ENCODE assay signal across 9 mouse cellular contexts in genomic region chr13:118350257-118350656, GRCm38 (mm10). TPM values are rescaled to one million over a fixed set of nuclear protein-coding genes. Genes with fewer than 3 reads are reported as not detected.
A peak's percentile ranks its signal among the peaks of the same experiment; 100 is the strongest.
DNase-seq lines count a peak whose midpoint lies in the region; ATAC-seq and TF ChIP-seq lines count a peak whose summit lies in the region.
"Had no signal": no experiment of that assay in that cellular context is flagged by ENCODE, and none has a peak within 500 bp of the region (broad histone marks: within the 10 kb centered on the region; RNA-seq: fewer than 3 reads in every experiment).

No protein-coding gene starts in this region.

- 17% methylated on average over 10 of the region's 10 CpGs for WGBS in lung, postnatal 0 days

- no peaks in the 10 kb centered on the region for H3K9me3 ChIP-seq in lung, postnatal 0 days (ENCODE audit: low read length)
- H3K9me3 ChIP-seq: limb, embryonic 13.5 days had no signal

- H3K27me3 ChIP-seq in lung, postnatal 0 days (replicated peaks; ENCODE audit: insufficient read depth, low read length) = no peaks in the 10 kb centered on the region
- H3K27me3 ChIP-seq: limb, embryonic 13.5 days had no signal

- TF ChIP-seq CTCF in gastrocnemius, adult 2 months (IDR thresholded peaks at IDR 0.05) = peak; percentile 85
- TF ChIP-seq CTCF in lung, postnatal 0 days (IDR thresholded peaks at IDR 0.05) = peak; percentile 75

- peak overlapping the region; percentile 52 for H3K4me3 ChIP-seq in gastrocnemius, adult 2 months
- no peak overlapping the region for H3K4me3 ChIP-seq in lung, postnatal 0 days (ENCODE audit: low read depth, low read length)
- H3K4me3 ChIP-seq: limb, embryonic 13.5 days had no signal

- no peak overlapping the region for H3K27ac ChIP-seq in gastrocnemius, adult 2 months
- no peak overlapping the region for H3K27ac ChIP-seq in lung, postnatal 0 days (ENCODE audit: low read length)
- H3K27ac ChIP-seq: limb, embryonic 13.5 days had no signal

- ATAC-seq in lung, postnatal 0 days = no peak

- no peak for TF ChIP-seq EP300 in lung, postnatal 0 days (IDR thresholded peaks at IDR 0.05)

- no peak overlapping the region for H3K9ac ChIP-seq in lung, postnatal 0 days (replicated peaks; ENCODE audit: low read depth)
- H3K9ac ChIP-seq: limb, embryonic 13.5 days had no signal

- no peaks in the 10 kb centered on the region for H3K36me3 ChIP-seq in lung, postnatal 0 days (ENCODE audit: insufficient read depth, low read length)
- H3K36me3 ChIP-seq: limb, embryonic 13.5 days had no signal

- intact Hi-C loops in gastrocnemius, adult 2 months (cut with DNase I) = no loop called here

- no peak overlapping the region for H3K4me2 ChIP-seq in lung, postnatal 0 days (replicated peaks; ENCODE audit: low read depth, low read length)
- H3K4me2 ChIP-seq: limb, embryonic 13.5 days had no signal

- DNase-seq in gastrocnemius, adult 2 months = no peak
- no peak for DNase-seq in gastrocnemius, postnatal 10 days
- peak; percentile 76 for DNase-seq in lung, postnatal 0 days (ENCODE audit: low spot score)
- DNase-seq in lung, adult 18-20 months = no peak
- peak; percentile 18 for DNase-seq in c-Kit-positive CD71-negative TER-119-negative erythroid progenitor cells, embryonic 14.5 days (ENCODE audit: low read depth)
- peak; percentile 29 for DNase-seq in naive thymus-derived CD4-positive, alpha-beta T cell, adult 2 months (ENCODE audit: low read depth)
- no peak for DNase-seq in gastrocnemius, postnatal 25 days
- DNase-seq in kidney, adult 8-10 months = no peak

- no peaks in the 10 kb centered on the region for H3K4me1 ChIP-seq in lung, postnatal 0 days (ENCODE audit: insufficient read depth, low read depth, low read length)
- H3K4me1 ChIP-seq: limb, embryonic 13.5 days had no signal

RNA-seq across cellular contexts. Expression of gene B430218F22Rik, which starts 36.2 kb away (rescaled TPM):
- not detected for total RNA-seq in gastrocnemius, adult 2 months (2021)
- total RNA-seq in gastrocnemius, postnatal 10 days (2021) = not detected
- polyA plus RNA-seq in lung, postnatal 0 days (2015; fragmentation: Nextera tagmentation; extraction: Ambion mirVana) = 0.41 and 1.1 TPM in 2 replicates
- total RNA-seq in gastrocnemius, postnatal 25 days (2021) = under 1 TPM in 1 of 2 experiments, not detected in 1; 0.19 TPM

RNA-seq across cellular contexts. Expression of gene Mrps30, which starts 36.8 kb away (rescaled TPM):
- 10 to 100 TPM; 16.0 to 16.8 TPM for total RNA-seq in gastrocnemius, adult 2 months (2021)
- total RNA-seq in gastrocnemius, postnatal 10 days (2021) = 10 to 100 TPM; 17.4 to 18.6 TPM
- polyA plus RNA-seq in lung, postnatal 0 days (2015; fragmentation: Nextera tagmentation; extraction: Ambion mirVana) = 20.8 and 21.9 TPM in 2 replicates
- total RNA-seq in gastrocnemius, postnatal 25 days (2021) = 10 to 100 TPM; 16.2 to 18.0 TPM

Comparison
In these comparisons a context has a peak if more than half of its experiments do, and no peak if none do; other contexts are left out.
1. DNase-seq: peak in lung, postnatal 0 days (single experiment), c-Kit-positive CD71-negative TER-119-negative erythroid progenitor cells, embryonic 14.5 days (single experiment) and naive thymus-derived CD4-positive, alpha-beta T cell, adult 2 months (single experiment); none in gastrocnemius, adult 2 months (single experiment), gastrocnemius, postnatal 10 days (single experiment), lung, adult 18-20 months (0 of 2), gastrocnemius, postnatal 25 days (single experiment) and kidney, adult 8-10 months (0 of 2).